Mouse (Mus musculus): ENCODE data around the gene Scmh1.

Scmh1 gene

GRCm38 (mm10) chr4:120404778-120405143 is 320 bp upstream of the Scmh1 start:
- no peak for DNase-seq (ENCODE audit: extremely low read depth, low read depth, low spot score)

GRCm38 (mm10) chr4:120405806-120406638 is 941 bp downstream of the Scmh1 start:
- DNase-seq (ENCODE audit: extremely low read depth, low read depth, low spot score) = no peak

GRCm38 (mm10) chr4:120406639-120407273 is 1.7 kb downstream of the Scmh1 start:
- no peak for DNase-seq (ENCODE audit: extremely low read depth, low read depth, low spot score)

GRCm38 (mm10) chr4:120418053-120418452 is 13.0 kb downstream of the Scmh1 start:
- no peak for DNase-seq (ENCODE audit: extremely low read depth, low read depth, low spot score)

GRCm38 (mm10) chr4:120420193-120420592 is 15.1 kb downstream of the Scmh1 start:
- DNase-seq (ENCODE audit: extremely low read depth, low read depth, low spot score) = no peak

- no peak for DNase-seq (ENCODE audit: extremely low read depth, low read depth, low spot score)
Measured at GRCm38 (mm10) chr4:120420685-120421084, 15.6 kb downstream of the Scmh1 start.

GRCm38 (mm10) chr4:120430601-120431000 is 25.5 kb downstream of the Scmh1 start:
- no peak for DNase-seq (ENCODE audit: extremely low read depth, low read depth, low spot score)

- no peak for DNase-seq (ENCODE audit: extremely low read depth, low read depth, low spot score)
Measured at GRCm38 (mm10) chr4:120432599-120433373, 27.7 kb downstream of the Scmh1 start.

- no peak for DNase-seq (ENCODE audit: extremely low read depth, low read depth, low spot score)
Measured at GRCm38 (mm10) chr4:120461741-120462140, 56.7 kb downstream of the Scmh1 start.

- DNase-seq (ENCODE audit: extremely low read depth, low read depth, low spot score) = peak; percentile 36
Measured at GRCm38 (mm10) chr4:120472946-120473345, 67.9 kb downstream of the Scmh1 start.

- DNase-seq (ENCODE audit: extremely low read depth, low read depth, low spot score) = no peak
Measured at GRCm38 (mm10) chr4:120487707-120488106, 82.6 kb downstream of the Scmh1 start.

GRCm38 (mm10) chr4:120506955-120507354 is 101.9 kb downstream of the Scmh1 start:
- DNase-seq (ENCODE audit: extremely low read depth, low read depth, low spot score) = no peak

- no peak for DNase-seq (ENCODE audit: extremely low read depth, low read depth, low spot score)
Measured at GRCm38 (mm10) chr4:120511203-120511602, 106.1 kb downstream of the Scmh1 start.

- no peak for DNase-seq (ENCODE audit: extremely low read depth, low read depth, low spot score)
Measured at GRCm38 (mm10) chr4:120514366-120514765, 109.3 kb downstream of the Scmh1 start.

- peak; percentile 93 for DNase-seq (ENCODE audit: extremely low read depth, low read depth, low spot score)
Measured at GRCm38 (mm10) chr4:120516491-120516890, 111.4 kb downstream of the Scmh1 start.

- DNase-seq (ENCODE audit: extremely low read depth, low read depth, low spot score) = no peak
Measured at GRCm38 (mm10) chr4:120516907-120517306, 111.8 kb downstream of the Scmh1 start.

- peak; percentile 91 for DNase-seq (ENCODE audit: extremely low read depth, low read depth, low spot score)
Measured at GRCm38 (mm10) chr4:120517335-120517734, 112.3 kb downstream of the Scmh1 start.

- DNase-seq (ENCODE audit: extremely low read depth, low read depth, low spot score) = no peak
Measured at GRCm38 (mm10) chr4:120521761-120522160, 116.7 kb downstream of the Scmh1 start.

- no peak for DNase-seq (ENCODE audit: extremely low read depth, low read depth, low spot score)
Measured at GRCm38 (mm10) chr4:120522351-120522750, 117.3 kb downstream of the Scmh1 start.

GRCm38 (mm10) chr4:120523092-120523491 is 118.0 kb downstream of the Scmh1 start:
- no peak for DNase-seq (ENCODE audit: extremely low read depth, low read depth, low spot score)

- DNase-seq (ENCODE audit: extremely low read depth, low read depth, low spot score) = no peak
Measured at GRCm38 (mm10) chr4:120528171-120528570, 123.1 kb downstream of the Scmh1 start.

- DNase-seq (ENCODE audit: extremely low read depth, low read depth, low spot score) = no peak
Measured at GRCm38 (mm10) chr4:120531986-120532385, 126.9 kb downstream of the Scmh1 start, which contains the start of gene Slfnl1. TSS of gene Slfnl1 (plus strand) at chr4:120532231.

All from fat pad, adult 2 months (tissue).